Mouse (Mus musculus) liver, embryonic 14.5 days (tissue): ENCODE measurements around the gene Ccdc191. TPM values are rescaled to one million over a fixed set of nuclear protein-coding genes. Genes with fewer than 3 reads are reported as not detected.

Experiments
- ATAC-seq: fragments of 200-750 bp; cut with Nextera tagmentation; 2 replicates; pipeline ENCODE4 v1.8.0; 2017; ENCODE audit warnings: moderate number of reproducible peaks, mild to moderate bottlenecking, moderate library complexity; ENCODE audit not compliant: insufficient read depth
- DNase-seq, 3 experiments: peaks; one replicate each; pipeline ENCODE4 v3.0.0-alpha.2; 2012 to 2013; ENCODE audit warnings: low read depth in 3 of 3, low spot score in 3 of 3
- H3K27ac ChIP-seq: fragments of 300-500 bp; sonication (generic); 2 replicates; pipeline ENCODE4 v1.5.1; 2014; ENCODE audit warnings: moderate library complexity, mild to moderate bottlenecking, control low read depth, inconsistent platforms
- H3K27me3 ChIP-seq: fragments of 300-500 bp; sonication (generic); 2 replicates; pipeline ENCODE4 v1.6.1; 2014; ENCODE audit warnings: mild to moderate bottlenecking, low read length, moderate library complexity; ENCODE audit not compliant: control insufficient read depth, insufficient read depth
- H3K36me3 ChIP-seq: fragments of 300-500 bp; sonication (generic); replicated peaks from 2 replicates; pipeline ENCODE4 v1.6.1; 2014; ENCODE audit warnings: low read depth; ENCODE audit not compliant: control insufficient read depth, insufficient read depth
- H3K4me1 ChIP-seq, 2 experiments: fragments of 200-500 bp in 1 of 2; fragments of 300-500 bp in 1 of 2; sonication (generic) in 1 of 2; replicated peaks; 2 replicates each; pipeline ENCODE4 v1.6.1; 2012 to 2014; ENCODE audit warnings: antibody characterized with exemption in 1 of 2, inconsistent platforms in 1 of 2, low read length in 1 of 2; ENCODE audit not compliant: control insufficient read depth in 2 of 2, insufficient read depth in 2 of 2
- H3K4me2 ChIP-seq: fragments of 300-500 bp; sonication (generic); 2 replicates; pipeline ENCODE4 v1.6.1; 2014; ENCODE audit warnings: low read depth, mild to moderate bottlenecking, control low read depth, moderate library complexity
- H3K4me3 ChIP-seq, 2 experiments: fragments of 200-500 bp in 1 of 2; fragments of 300-500 bp in 1 of 2; sonication (generic) in 1 of 2; 2 replicates each; pipeline ENCODE4 v1.5.1; 2012 to 2014; ENCODE audit warnings: low read depth in 2 of 2, low read length in 2 of 2, mild to moderate bottlenecking in 2 of 2, control low read depth in 1 of 2, inconsistent platforms in 1 of 2, moderate library complexity in 1 of 2; ENCODE audit not compliant: insufficient read depth in 1 of 2
- H3K9ac ChIP-seq: fragments of 300-500 bp; sonication (generic); replicated peaks from 2 replicates; pipeline ENCODE4 v1.6.1; 2014; ENCODE audit warnings: mild to moderate bottlenecking, control low read depth, moderate library complexity
- H3K9me3 ChIP-seq: fragments of 300-500 bp; sonication (generic); 2 replicates; pipeline ENCODE4 v1.6.1; 2016; ENCODE audit warnings: low read length, mixed read lengths; ENCODE audit not compliant: control insufficient read depth
- CTCF ChIP-seq: IDR thresholded peaks from 2 replicates; pipeline ENCODE4 v1.5.1; 2016; ENCODE audit warnings: antibody characterized with exemption, low read depth, control low read depth
- EP300 ChIP-seq: IDR thresholded peaks from 2 replicates; pipeline ENCODE4 v1.6.1; 2016; ENCODE audit warnings: antibody characterized with exemption, low read depth
- WGBS: fragments of 180-500 bp; shearing (Covaris S2); extraction: QIAGEN DNeasy Blood & Tissue Kit; methylation state at CpG from one replicate; pipeline ENCODE4 v1.1.7; 2014; ENCODE audit not compliant: insufficient replicate concordance; 5-methylcytosine and 5-hydroxymethylcytosine counted together
- microRNA-seq: library from miRNA; unstranded; fragments of <30 nt; microRNA quantifications from one replicate; pipeline ENCODE4, GENCODE M21; 2016
- polyA plus RNA-seq, 2 experiments: library from polyadenylated mRNA; depleted of rRNA in 1 of 2; stranded (reverse) in 1 of 2; unstranded in 1 of 2; fragments of >200 nt; fragmentation: Nextera tagmentation in 1 of 2; extraction: Ambion mirVana in 1 of 2; gene quantifications; 2 replicates each; pipeline versions ENCODE4 v1.2.1 to v1.2.3; 2012 to 2014

Gene Ccdc191
- polyA plus RNA-seq, 2 experiments: 0.92 to 1.8 TPM

- H3K36me3 ChIP-seq: no peaks in the 10 kb centered on the region
- H3K27me3 ChIP-seq: no peaks in the 10 kb centered on the region
- 65% methylated on average over 5 of the region's 5 CpGs for WGBS
- no peak overlapping the region for H3K4me2 ChIP-seq
- TF ChIP-seq CTCF (peak; percentile 54), EP300 (no peak)
- H3K4me3 ChIP-seq: no peak overlapping the region
- H3K9ac ChIP-seq: no peak overlapping the region
- no peaks in the 10 kb centered on the region for H3K9me3 ChIP-seq
- no peak for DNase-seq
- no peaks in the 10 kb centered on the region for H3K4me1 ChIP-seq
- ATAC-seq: peak; percentile 31; the same call in 1 of the 2 replicates
- no peak overlapping the region for H3K27ac ChIP-seq
Observed at GRCm38 (mm10) chr16:44002086-44002485, 112.5 kb downstream of the Ccdc191 start.

DNA sequence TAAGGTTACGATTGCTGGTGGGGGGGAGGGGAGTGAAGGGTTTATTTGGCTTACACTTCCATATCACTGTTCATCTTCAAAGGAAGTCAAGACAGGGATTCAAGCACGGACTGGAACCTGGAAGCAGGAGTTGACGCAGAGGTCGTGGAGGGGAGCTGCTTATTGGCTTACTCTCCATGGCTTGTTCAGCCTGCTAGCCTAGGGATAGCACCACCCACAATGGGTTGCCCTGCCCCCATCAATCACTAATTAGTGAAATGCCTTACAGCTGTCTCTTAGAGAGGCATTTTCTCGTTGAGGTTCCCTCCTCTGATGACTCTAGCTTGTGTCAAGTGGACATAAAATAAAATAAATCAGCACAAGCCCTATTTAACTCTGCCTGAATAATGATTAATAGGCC lies 121.4 kb downstream of the Ccdc191 start:
- ATAC-seq (no peak), DNase-seq (no peak)
- Histone ChIP-seq H3K9me3 (no peaks in the 10 kb centered on the region), H3K27me3 (no peaks in the 10 kb centered on the region), H3K9ac (no peak overlapping the region), H3K4me3 (no peak overlapping the region), H3K27ac (no peak overlapping the region), H3K4me2 (no peak overlapping the region), H3K36me3 (no peaks in the 10 kb centered on the region), H3K4me1 (peaks cover 0 to 4% of the 10 kb centered on the region in 2 experiments; a peak in 2 of 4 replicates)
- no peak for TF ChIP-seq CTCF
- no peak for TF ChIP-seq EP300
- 63% methylated on average over 5 of the region's 5 CpGs for WGBS

Small RNA genes lying within 50 kb of the gene (microRNA-seq; reads per million reads assigned to microRNA genes)
- not detected for gene Mir3470b

Other genes with a start within 250 kb of the Ccdc191 start
- gene Tigit, start 225.7 kb upstream of the Ccdc191 start, polyA plus RNA-seq (2012; rRNA removed): not detected in 2 replicates
- not detected in 2 replicates for gene Tigit, start 225.7 kb upstream of the Ccdc191 start, polyA plus RNA-seq (2014; fragmentation: Nextera tagmentation; extraction: Ambion mirVana)
- 0.03 TPM in 1 of 2 replicates, not detected in the other for gene Drd3, start 135.8 kb upstream of the Ccdc191 start, polyA plus RNA-seq (2012; rRNA removed)
- not detected in 2 replicates for gene Drd3, start 135.8 kb upstream of the Ccdc191 start, polyA plus RNA-seq (2014; fragmentation: Nextera tagmentation; extraction: Ambion mirVana)
- gene Qtrt2, start 37.0 kb downstream of the Ccdc191 start, polyA plus RNA-seq (2012; rRNA removed): 9.2 and 10.4 TPM in 2 replicates
- gene Qtrt2, start 37.0 kb downstream of the Ccdc191 start, polyA plus RNA-seq (2014; fragmentation: Nextera tagmentation; extraction: Ambion mirVana): 7.2 and 8.4 TPM in 2 replicates
- 0.22 and 0.25 TPM in 2 replicates for gene Zdhhc23, start 90.0 kb downstream of the Ccdc191 start, polyA plus RNA-seq (2012; rRNA removed)
- gene Zdhhc23, start 90.0 kb downstream of the Ccdc191 start, polyA plus RNA-seq (2014; fragmentation: Nextera tagmentation; extraction: Ambion mirVana): 0.16 and 0.20 TPM in 2 replicates
- 1.0 and 1.6 TPM in 2 replicates for gene Gramd1c, start 173.5 kb downstream of the Ccdc191 start, polyA plus RNA-seq (2012; rRNA removed)
- gene Gramd1c, start 173.5 kb downstream of the Ccdc191 start, polyA plus RNA-seq (2014; fragmentation: Nextera tagmentation; extraction: Ambion mirVana): 2.2 and 2.9 TPM in 2 replicates
- 8.6 and 11.9 TPM in 2 replicates for gene Atp6v1a, start 249.9 kb downstream of the Ccdc191 start, polyA plus RNA-seq (2012; rRNA removed)
- 28.1 and 28.8 TPM in 2 replicates for gene Atp6v1a, start 249.9 kb downstream of the Ccdc191 start, polyA plus RNA-seq (2014; fragmentation: Nextera tagmentation; extraction: Ambion mirVana)